Mouse (Mus musculus): ENCODE data around the gene Whamm.

The Whamm gene

GRCm38 (mm10) chr7:81561211-81561610, 9.9 kb upstream of the Whamm start:
- DNase-seq (ENCODE audit: low read depth in 1 of 2, low spot score in 2 of 2) = no peak

GRCm38 (mm10) chr7:81563506-81564015, 7.5 kb upstream of the Whamm start:
- no peak for DNase-seq (ENCODE audit: low read depth in 1 of 2, low spot score in 2 of 2)

GRCm38 (mm10) chr7:81564766-81565165, 6.3 kb upstream of the Whamm start:
- DNase-seq (ENCODE audit: low read depth in 1 of 2, low spot score in 2 of 2) = no peak

- no peak for DNase-seq (ENCODE audit: low read depth in 1 of 2, low spot score in 2 of 2)
These were observed 5.5 kb upstream of the Whamm start for GRCm38 (mm10) chr7:81565381-81566055.

- DNase-seq (ENCODE audit: low read depth in 1 of 2, low spot score in 2 of 2) = no peak
These were observed 4.7 kb upstream of the Whamm start for GRCm38 (mm10) chr7:81566332-81566731.

GRCm38 (mm10) chr7:81566892-81567291, 4.2 kb upstream of the Whamm start, which contains the start of gene Fsd2:
TSS of gene Fsd2 (minus strand) at chr7:81566944.
- no peak for DNase-seq (ENCODE audit: low read depth in 1 of 2, low spot score in 2 of 2)

- DNase-seq (ENCODE audit: low read depth in 1 of 2, low spot score in 2 of 2) = no peak
These were observed 3.7 kb upstream of the Whamm start for GRCm38 (mm10) chr7:81567396-81567795.

- DNase-seq (ENCODE audit: low read depth in 1 of 2, low spot score in 2 of 2) = no peak
These were observed 1.2 kb upstream of the Whamm start for GRCm38 (mm10) chr7:81569851-81570250.

- no peak for DNase-seq (ENCODE audit: low read depth in 1 of 2, low spot score in 2 of 2)
These were observed 795 bp upstream of the Whamm start for GRCm38 (mm10) chr7:81570271-81570670.

- no peak for DNase-seq (ENCODE audit: low read depth in 1 of 2, low spot score in 2 of 2)
These were observed 336 bp upstream of the Whamm start for GRCm38 (mm10) chr7:81570752-81571107.

GRCm38 (mm10) chr7:81571941-81572441, 925 bp downstream of the Whamm start:
- no peak for DNase-seq (ENCODE audit: low read depth in 1 of 2, low spot score in 2 of 2)

- no peak for DNase-seq (ENCODE audit: low read depth in 1 of 2, low spot score in 2 of 2)
These were observed 1.7 kb downstream of the Whamm start for GRCm38 (mm10) chr7:81572610-81573268.

GRCm38 (mm10) chr7:81573397-81573796, 2.3 kb downstream of the Whamm start:
- DNase-seq (ENCODE audit: low read depth in 1 of 2, low spot score in 2 of 2) = no peak

GRCm38 (mm10) chr7:81573821-81574220, 2.8 kb downstream of the Whamm start:
- no peak for DNase-seq (ENCODE audit: low read depth in 1 of 2, low spot score in 2 of 2)

GRCm38 (mm10) chr7:81575606-81576005, 4.5 kb downstream of the Whamm start:
- no peak for DNase-seq (ENCODE audit: low read depth in 1 of 2, low spot score in 2 of 2)

- no peak for DNase-seq (ENCODE audit: low read depth in 1 of 2, low spot score in 2 of 2)
These were observed 6.8 kb downstream of the Whamm start for GRCm38 (mm10) chr7:81577872-81578271.

- DNase-seq (ENCODE audit: low read depth in 1 of 2, low spot score in 2 of 2) = no peak
These were observed 7.3 kb downstream of the Whamm start for GRCm38 (mm10) chr7:81578413-81578812.

GRCm38 (mm10) chr7:81579312-81579711, 8.2 kb downstream of the Whamm start:
- DNase-seq (ENCODE audit: low read depth in 1 of 2, low spot score in 2 of 2) = no peak

GRCm38 (mm10) chr7:81583512-81583911, 12.4 kb downstream of the Whamm start:
- no peak for DNase-seq (ENCODE audit: low read depth in 1 of 2, low spot score in 2 of 2)

- DNase-seq (ENCODE audit: low read depth in 1 of 2, low spot score in 2 of 2) = no peak
These were observed 14.3 kb downstream of the Whamm start for GRCm38 (mm10) chr7:81585326-81585725.

GRCm38 (mm10) chr7:81587238-81587637, 16.2 kb downstream of the Whamm start:
- no peak for DNase-seq (ENCODE audit: low read depth in 1 of 2, low spot score in 2 of 2)

GRCm38 (mm10) chr7:81592686-81593085, 21.6 kb downstream of the Whamm start:
- DNase-seq (ENCODE audit: low read depth in 1 of 2, low spot score in 2 of 2) = no peak
